Mouse (Mus musculus): ENCODE data around the gene Ptgis.
A peak's percentile ranks its signal among the peaks of the same experiment; 100 is the strongest.

The Ptgis gene

GRCm38 (mm10) chr2:167240008-167240964 lies at the start of gene Ptgis:
TSS of gene Ptgis (minus strand) at chr2:167240604.
- peak; percentile 45 for DNase-seq (ENCODE audit: low read depth, low spot score)

- no peak for DNase-seq (ENCODE audit: low read depth, low spot score)
These were observed 41.1 kb upstream of the Ptgis start for GRCm38 (mm10) chr2:167281461-167281860.

GRCm38 (mm10) chr2:167280986-167281310 lies 40.5 kb upstream of the Ptgis start:
- DNase-seq (ENCODE audit: low read depth, low spot score): no peak

- DNase-seq (ENCODE audit: low read depth, low spot score): peak; percentile 74
These were observed 39.9 kb upstream of the Ptgis start for GRCm38 (mm10) chr2:167280090-167280985.

GRCm38 (mm10) chr2:167278751-167279526 lies 38.5 kb upstream of the Ptgis start:
- peak; percentile 79 for DNase-seq (ENCODE audit: low read depth, low spot score)

GRCm38 (mm10) chr2:167278011-167278410 lies 37.6 kb upstream of the Ptgis start:
- DNase-seq (ENCODE audit: low read depth, low spot score): no peak

- DNase-seq (ENCODE audit: low read depth, low spot score): no peak
These were observed 36.6 kb upstream of the Ptgis start for GRCm38 (mm10) chr2:167277026-167277425.

- no peak for DNase-seq (ENCODE audit: low read depth, low spot score)
These were observed 35.5 kb upstream of the Ptgis start for GRCm38 (mm10) chr2:167275856-167276255.

- no peak for DNase-seq (ENCODE audit: low read depth, low spot score)
These were observed 34.5 kb upstream of the Ptgis start for GRCm38 (mm10) chr2:167274713-167275465.

- DNase-seq (ENCODE audit: low read depth, low spot score): peak; percentile 75
These were observed 32.9 kb upstream of the Ptgis start for GRCm38 (mm10) chr2:167273206-167273740.

GRCm38 (mm10) chr2:167272706-167273105 lies 32.3 kb upstream of the Ptgis start:
- peak; percentile 62 for DNase-seq (ENCODE audit: low read depth, low spot score)

- DNase-seq (ENCODE audit: low read depth, low spot score): no peak
These were observed 30.7 kb upstream of the Ptgis start for GRCm38 (mm10) chr2:167271121-167271521.

GRCm38 (mm10) chr2:167270496-167270895 lies 30.1 kb upstream of the Ptgis start:
- no peak for DNase-seq (ENCODE audit: low read depth, low spot score)

- peak; percentile 67 for DNase-seq (ENCODE audit: low read depth, low spot score)
These were observed 28.3 kb upstream of the Ptgis start for GRCm38 (mm10) chr2:167268721-167269120.

- no peak for DNase-seq (ENCODE audit: low read depth, low spot score)
These were observed 27.9 kb upstream of the Ptgis start for GRCm38 (mm10) chr2:167268411-167268690.

GRCm38 (mm10) chr2:167267531-167268410 lies 27.4 kb upstream of the Ptgis start:
- DNase-seq (ENCODE audit: low read depth, low spot score): no peak

- DNase-seq (ENCODE audit: low read depth, low spot score): no peak
These were observed 25.8 kb upstream of the Ptgis start for GRCm38 (mm10) chr2:167266231-167266630.

GRCm38 (mm10) chr2:167265806-167266205 lies 25.4 kb upstream of the Ptgis start:
- no peak for DNase-seq (ENCODE audit: low read depth, low spot score)

- DNase-seq (ENCODE audit: low read depth, low spot score): no peak
These were observed 24.6 kb upstream of the Ptgis start for GRCm38 (mm10) chr2:167265021-167265420.

GRCm38 (mm10) chr2:167263931-167264330 lies 23.5 kb upstream of the Ptgis start:
- no peak for DNase-seq (ENCODE audit: low read depth, low spot score)
